Mouse (Mus musculus): ENCODE data around the gene Igf2bp3. TPM values are rescaled to one million over a fixed set of nuclear protein-coding genes. Genes with fewer than 3 reads are reported as not detected.
A peak's percentile ranks its signal among the peaks of the same experiment; 100 is the strongest.

The Igf2bp3 gene
- polyA plus RNA-seq, 1 experiment from 2014 or later = 145 TPM

DNA sequence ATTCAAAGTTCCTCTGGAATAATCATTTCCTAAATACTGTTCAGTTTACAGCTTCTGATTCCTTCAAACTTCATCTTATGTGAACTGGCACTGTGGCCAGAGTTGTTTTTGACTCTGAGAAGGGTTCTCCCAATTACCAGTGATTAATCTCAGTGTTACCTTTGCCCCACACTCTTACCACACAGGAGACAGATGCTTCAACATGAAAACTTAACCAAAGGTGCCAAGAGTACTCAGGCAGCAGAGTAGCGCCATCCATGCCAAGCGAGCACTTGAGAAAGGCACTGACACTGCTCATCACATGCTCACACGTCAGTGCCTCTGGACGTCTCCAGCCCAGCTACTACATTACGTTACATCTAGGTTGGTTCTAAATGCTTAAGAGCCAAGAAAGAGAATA, 43.5 kb downstream of the Igf2bp3 start:
- H3K4me2 ChIP-seq = no peak overlapping the region
- H3K4me3 ChIP-seq (ENCODE audit: low read depth, low read length) = no peak overlapping the region
- no peak overlapping the region for H3K9ac ChIP-seq (ENCODE audit: low read length)
- no peaks in the 10 kb centered on the region for H3K27me3 ChIP-seq (ENCODE audit: control insufficient read depth, insufficient read depth, low read length)
- DNase-seq (ENCODE audit: low spot score, missing footprints) = no peak
- WGBS = 91% methylated on average over 5 of the region's 5 CpGs
- peaks cover 9% of the 10 kb centered on the region for H3K4me1 ChIP-seq (ENCODE audit: control insufficient read depth, insufficient read depth, low read length)
- no peaks in the 10 kb centered on the region for H3K9me3 ChIP-seq (ENCODE audit: control insufficient read depth, low read length)
- H3K27ac ChIP-seq (ENCODE audit: low read depth, low read length) = no peak overlapping the region
- H3K36me3 ChIP-seq (ENCODE audit: control insufficient read depth, insufficient read depth, low read length) = no peaks in the 10 kb centered on the region
- no peak for ATAC-seq (ENCODE audit: low FRiP score)

- Histone ChIP-seq H3K27me3 (ENCODE audit: control insufficient read depth, insufficient read depth, low read length) (no peaks in the 10 kb centered on the region), H3K36me3 (ENCODE audit: control insufficient read depth, insufficient read depth, low read length) (no peaks in the 10 kb centered on the region), H3K9me3 (ENCODE audit: control insufficient read depth, low read length) (no peaks in the 10 kb centered on the region), H3K9ac (ENCODE audit: low read length) (no peak overlapping the region), H3K27ac (ENCODE audit: low read depth, low read length) (no peak overlapping the region), H3K4me1 (ENCODE audit: control insufficient read depth, insufficient read depth, low read length) (peaks cover 9% of the 10 kb centered on the region), H3K4me2 (no peak overlapping the region), H3K4me3 (ENCODE audit: low read depth, low read length) (no peak overlapping the region)
- WGBS = 78% methylated on average over 3 of the region's 3 CpGs
- ATAC-seq (ENCODE audit: low FRiP score) (no peak), DNase-seq (ENCODE audit: low spot score, missing footprints) (no peak)
Measured at GRCm38 (mm10) chr6:49168648-49169047, 46.1 kb downstream of the Igf2bp3 start.

- Histone ChIP-seq H3K9ac (ENCODE audit: low read length) (no peak overlapping the region), H3K4me3 (ENCODE audit: low read depth, low read length) (no peak overlapping the region), H3K27ac (ENCODE audit: low read depth, low read length) (no peak overlapping the region), H3K4me1 (ENCODE audit: control insufficient read depth, insufficient read depth, low read length) (peaks cover 9% of the 10 kb centered on the region), H3K36me3 (ENCODE audit: control insufficient read depth, insufficient read depth, low read length) (no peaks in the 10 kb centered on the region), H3K9me3 (ENCODE audit: control insufficient read depth, low read length) (no peaks in the 10 kb centered on the region), H3K4me2 (no peak overlapping the region), H3K27me3 (ENCODE audit: control insufficient read depth, insufficient read depth, low read length) (no peaks in the 10 kb centered on the region)
- WGBS = 58% methylated on average over 4 of the region's 4 CpGs
- no peak for DNase-seq (ENCODE audit: low spot score, missing footprints)
- ATAC-seq (ENCODE audit: low FRiP score) = no peak
Measured at GRCm38 (mm10) chr6:49167406-49167805, 47.4 kb downstream of the Igf2bp3 start.

DNA sequence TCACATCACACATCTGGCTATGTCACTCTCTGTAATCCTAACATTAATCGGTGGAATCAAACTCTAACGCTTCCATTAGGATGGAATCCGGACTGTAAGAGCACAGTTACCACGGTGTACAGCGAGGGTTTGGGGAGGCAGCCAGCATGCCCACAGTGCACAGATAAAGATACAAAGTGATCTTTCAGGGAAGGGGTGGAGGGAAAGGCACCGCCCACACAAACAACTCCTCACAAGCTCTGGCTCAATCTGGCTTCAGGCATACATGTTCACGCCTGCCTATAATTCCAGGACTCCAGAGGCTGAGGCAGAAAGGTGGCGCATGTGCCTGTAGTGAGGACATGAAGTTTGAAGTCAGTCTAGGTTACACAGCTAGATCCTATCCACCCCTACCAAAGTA, 48.4 kb downstream of the Igf2bp3 start:
- 85% methylated on average over 8 of the region's 8 CpGs for WGBS
- H3K27me3 ChIP-seq (ENCODE audit: control insufficient read depth, insufficient read depth, low read length) = no peaks in the 10 kb centered on the region
- no peaks in the 10 kb centered on the region for H3K9me3 ChIP-seq (ENCODE audit: control insufficient read depth, low read length)
- no peak for ATAC-seq (ENCODE audit: low FRiP score)
- no peak overlapping the region for H3K4me3 ChIP-seq (ENCODE audit: low read depth, low read length)
- DNase-seq (ENCODE audit: low spot score, missing footprints) = no peak
- no peak overlapping the region for H3K4me2 ChIP-seq
- H3K36me3 ChIP-seq (ENCODE audit: control insufficient read depth, insufficient read depth, low read length) = no peaks in the 10 kb centered on the region
- no peak overlapping the region for H3K9ac ChIP-seq (ENCODE audit: low read length)
- no peak overlapping the region for H3K27ac ChIP-seq (ENCODE audit: low read depth, low read length)
- H3K4me1 ChIP-seq (ENCODE audit: control insufficient read depth, insufficient read depth, low read length) = peaks cover 12% of the 10 kb centered on the region

DNA sequence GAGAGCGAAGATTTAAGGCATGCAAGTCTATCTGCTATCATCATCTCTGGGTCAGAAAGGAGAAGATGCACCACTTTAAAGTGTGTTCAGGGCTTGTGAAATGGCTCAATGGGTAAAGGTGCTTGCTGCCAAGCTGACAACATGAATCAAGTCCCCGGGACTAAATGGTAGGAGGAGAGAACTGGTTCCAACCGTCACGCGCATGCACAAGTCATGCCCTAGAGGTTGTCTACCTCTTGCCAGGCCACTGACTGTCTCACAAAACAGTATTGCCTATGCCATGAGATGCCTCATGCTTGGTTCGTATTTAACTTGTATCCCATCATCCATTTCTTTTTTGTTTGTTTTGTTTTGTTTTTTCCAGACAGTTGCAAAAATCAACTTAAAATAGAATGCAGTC, 48.9 kb downstream of the Igf2bp3 start:
- Histone ChIP-seq H3K9ac (ENCODE audit: low read length) (no peak overlapping the region), H3K9me3 (ENCODE audit: control insufficient read depth, low read length) (no peaks in the 10 kb centered on the region), H3K4me3 (ENCODE audit: low read depth, low read length) (no peak overlapping the region), H3K27me3 (ENCODE audit: control insufficient read depth, insufficient read depth, low read length) (no peaks in the 10 kb centered on the region), H3K27ac (ENCODE audit: low read depth, low read length) (no peak overlapping the region), H3K4me2 (no peak overlapping the region), H3K36me3 (ENCODE audit: control insufficient read depth, insufficient read depth, low read length) (no peaks in the 10 kb centered on the region), H3K4me1 (ENCODE audit: control insufficient read depth, insufficient read depth, low read length) (peaks cover 12% of the 10 kb centered on the region)
- DNase-seq (ENCODE audit: low spot score, missing footprints) (no peak), ATAC-seq (ENCODE audit: low FRiP score) (no peak)
- 91% methylated on average over 6 of the region's 6 CpGs for WGBS

GRCm38 (mm10) chr6:49165101-49165500, 49.7 kb downstream of the Igf2bp3 start:
- WGBS = 17% methylated on average over 6 of the region's 6 CpGs
- H3K4me3 ChIP-seq (ENCODE audit: low read depth, low read length) = no peak overlapping the region
- peaks cover 12% of the 10 kb centered on the region for H3K4me1 ChIP-seq (ENCODE audit: control insufficient read depth, insufficient read depth, low read length)
- no peak overlapping the region for H3K4me2 ChIP-seq
- no peaks in the 10 kb centered on the region for H3K36me3 ChIP-seq (ENCODE audit: control insufficient read depth, insufficient read depth, low read length)
- H3K9ac ChIP-seq (ENCODE audit: low read length) = no peak overlapping the region
- DNase-seq (ENCODE audit: low spot score, missing footprints) = no peak
- H3K27ac ChIP-seq (ENCODE audit: low read depth, low read length) = no peak overlapping the region
- peak; percentile 73 for ATAC-seq (ENCODE audit: low FRiP score)
- H3K27me3 ChIP-seq (ENCODE audit: control insufficient read depth, insufficient read depth, low read length) = no peaks in the 10 kb centered on the region
- no peaks in the 10 kb centered on the region for H3K9me3 ChIP-seq (ENCODE audit: control insufficient read depth, low read length)

- Histone ChIP-seq H3K4me3 (ENCODE audit: low read depth, low read length) (no peak overlapping the region), H3K4me1 (ENCODE audit: control insufficient read depth, insufficient read depth, low read length) (peaks cover 12% of the 10 kb centered on the region), H3K9ac (ENCODE audit: low read length) (no peak overlapping the region), H3K27me3 (ENCODE audit: control insufficient read depth, insufficient read depth, low read length) (no peaks in the 10 kb centered on the region), H3K27ac (ENCODE audit: low read depth, low read length) (no peak overlapping the region), H3K9me3 (ENCODE audit: control insufficient read depth, low read length) (no peaks in the 10 kb centered on the region), H3K36me3 (ENCODE audit: control insufficient read depth, insufficient read depth, low read length) (no peaks in the 10 kb centered on the region), H3K4me2 (no peak overlapping the region)
- DNase-seq (ENCODE audit: low spot score, missing footprints) (no peak), ATAC-seq (ENCODE audit: low FRiP score) (no peak)
- WGBS = 63% methylated on average over 11 of the region's 11 CpGs
Measured at GRCm38 (mm10) chr6:49164701-49165100, 50.1 kb downstream of the Igf2bp3 start.

DNA sequence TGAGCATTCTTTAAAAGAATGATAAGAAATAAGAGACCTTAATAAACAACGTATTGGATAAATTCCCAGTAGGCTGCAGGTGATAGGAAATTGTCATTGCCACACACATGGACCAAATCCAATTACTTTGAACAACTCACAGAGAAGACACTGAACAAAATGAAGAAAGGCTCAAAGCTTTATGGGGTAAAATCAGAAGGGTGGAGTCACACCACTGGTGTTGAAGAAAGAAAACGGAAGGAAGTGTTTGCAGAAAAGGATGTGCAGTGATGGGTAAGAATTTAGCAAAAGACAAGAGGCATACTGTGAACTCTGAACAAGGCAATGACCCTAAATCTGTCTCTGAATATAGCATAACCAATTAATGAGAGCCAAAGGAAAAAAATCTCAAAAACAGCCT, 54.8 kb downstream of the Igf2bp3 start:
- no peak overlapping the region for H3K9ac ChIP-seq (ENCODE audit: low read length)
- ATAC-seq (ENCODE audit: low FRiP score) (no peak), DNase-seq (ENCODE audit: low spot score, missing footprints) (no peak)
- H3K4me1 ChIP-seq (ENCODE audit: control insufficient read depth, insufficient read depth, low read length) = peaks cover 3% of the 10 kb centered on the region; the same call in 1 of the 2 replicates
- no peaks in the 10 kb centered on the region for H3K27me3 ChIP-seq (ENCODE audit: control insufficient read depth, insufficient read depth, low read length)
- no peak overlapping the region for H3K4me2 ChIP-seq
- H3K36me3 ChIP-seq (ENCODE audit: control insufficient read depth, insufficient read depth, low read length) = no peaks in the 10 kb centered on the region
- H3K27ac ChIP-seq (ENCODE audit: low read depth, low read length) = no peak overlapping the region
- H3K4me3 ChIP-seq (ENCODE audit: low read depth, low read length) = no peak overlapping the region
- WGBS = 73% methylated on average over 2 of the region's 2 CpGs
- H3K9me3 ChIP-seq (ENCODE audit: control insufficient read depth, low read length) = no peaks in the 10 kb centered on the region

GRCm38 (mm10) chr6:49156826-49157175, 58.0 kb downstream of the Igf2bp3 start:
- Histone ChIP-seq H3K27me3 (ENCODE audit: control insufficient read depth, insufficient read depth, low read length) (no peaks in the 10 kb centered on the region), H3K4me2 (no peak overlapping the region), H3K27ac (ENCODE audit: low read depth, low read length) (no peak overlapping the region), H3K9me3 (ENCODE audit: control insufficient read depth, low read length) (no peaks in the 10 kb centered on the region), H3K36me3 (ENCODE audit: control insufficient read depth, insufficient read depth, low read length) (no peaks in the 10 kb centered on the region), H3K4me1 (ENCODE audit: control insufficient read depth, insufficient read depth, low read length) (peaks cover under 1% of the 10 kb centered on the region; the same call in 1 of the 2 replicates), H3K9ac (ENCODE audit: low read length) (no peak overlapping the region), H3K4me3 (ENCODE audit: low read depth, low read length) (no peak overlapping the region)
- DNase-seq (ENCODE audit: low spot score, missing footprints) = no peak
- no peak for ATAC-seq (ENCODE audit: low FRiP score)
- WGBS = 90% methylated on average over 3 of the region's 3 CpGs

All from midbrain, embryonic 11.5 days (tissue).